Mouse (Mus musculus) forebrain, embryonic 16.5 days (tissue): ENCODE data around the gene Znfx1. TPM values are rescaled to one million over a fixed set of nuclear protein-coding genes. Genes with fewer than 3 reads are reported as not detected.

Source experiments
- ATAC-seq: fragments of 200-750 bp; cut with Nextera tagmentation; 2 replicates; pipeline ENCODE4 v1.8.0; 2017; ENCODE audit warnings: mild to moderate bottlenecking, moderate library complexity
- H3K27ac ChIP-seq: fragments of 300-500 bp; sonication (generic); 2 replicates; pipeline ENCODE4 v1.5.1; 2014; ENCODE audit warnings: low read length, control low read depth
- H3K27me3 ChIP-seq: fragments of 300-500 bp; sonication (generic); replicated peaks from 2 replicates; pipeline ENCODE4 v1.6.1; 2014; ENCODE audit warnings: low read length; ENCODE audit not compliant: control insufficient read depth, insufficient read depth
- H3K36me3 ChIP-seq: fragments of 300-500 bp; sonication (generic); 2 replicates; pipeline ENCODE4 v1.6.1; 2014; ENCODE audit not compliant: control insufficient read depth, insufficient read depth
- H3K4me1 ChIP-seq: fragments of 300-500 bp; sonication (generic); replicated peaks from 2 replicates; pipeline ENCODE4 v1.6.1; 2014; ENCODE audit warnings: low read length; ENCODE audit not compliant: control insufficient read depth, insufficient read depth
- H3K4me2 ChIP-seq: fragments of 300-500 bp; sonication (generic); 2 replicates; pipeline ENCODE4 v1.6.1; 2014; ENCODE audit warnings: mild to moderate bottlenecking, low read length, control low read depth
- H3K4me3 ChIP-seq: fragments of 300-500 bp; sonication (generic); replicated peaks from 2 replicates; pipeline ENCODE4 v1.5.1; 2014; ENCODE audit warnings: mild to moderate bottlenecking, low read length, control low read depth
- H3K9ac ChIP-seq: fragments of 300-500 bp; sonication (generic); replicated peaks from 2 replicates; pipeline ENCODE4 v1.6.1; 2014; ENCODE audit warnings: low read depth, low read length, control low read depth
- H3K9me3 ChIP-seq: fragments of 300-500 bp; sonication (generic); 2 replicates; pipeline ENCODE4 v1.6.1; 2016; ENCODE audit warnings: low read length; ENCODE audit not compliant: control insufficient read depth
- WGBS: fragments of 180-500 bp; shearing (Covaris S2); extraction: QIAGEN DNeasy Blood & Tissue Kit; methylation state at CpG from one replicate; pipeline ENCODE4 v1.1.7; 2014; 5-methylcytosine and 5-hydroxymethylcytosine counted together
- polyA plus RNA-seq: library from polyadenylated mRNA; unstranded; fragments of >200 nt; fragmentation: Nextera tagmentation; extraction: Ambion mirVana; gene quantifications from 2 replicates; pipeline ENCODE4 v1.2.1, GENCODE M21; 2015

The Znfx1 gene
- 8.9 and 9.0 TPM in 2 replicates for polyA plus RNA-seq

- ATAC-seq = peak; percentile 93
- WGBS = under 1% methylated on average over 56 of the region's 57 CpGs
- H3K9ac ChIP-seq = peak within 1 kb of the TSS; percentile 96
Measured at GRCm38 (mm10) chr2:167062965-167063880, at the start of gene Znfx1. Gene Znfx1, minus strand, starts transcription at chr2:167063015.

DNA sequence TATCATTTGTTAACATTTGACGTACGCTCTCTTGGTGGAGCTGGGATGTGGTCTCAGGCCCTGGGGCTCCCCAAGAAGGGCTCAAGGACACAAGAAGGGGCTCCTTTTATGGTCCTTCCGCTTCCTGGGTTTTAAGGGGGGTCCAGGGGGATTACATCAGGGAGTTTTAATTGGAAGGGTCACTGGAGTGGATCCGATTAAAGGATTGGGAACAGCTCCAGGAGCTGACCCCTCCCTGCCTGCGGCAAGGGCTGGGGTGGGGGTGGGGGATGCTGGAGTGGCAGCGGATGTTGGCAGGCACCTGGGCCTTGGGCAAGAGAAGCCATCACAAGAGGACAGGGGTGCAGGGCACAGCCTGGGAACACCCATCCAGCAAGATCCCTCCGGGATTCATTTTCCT is 49.4 kb upstream of the Znfx1 start:
- H3K9me3 ChIP-seq = no peaks in the 10 kb centered on the region
- H3K4me3 ChIP-seq = no peak overlapping the region
- H3K4me2 ChIP-seq = no peak overlapping the region
- H3K27me3 ChIP-seq = no peaks in the 10 kb centered on the region
- peak; percentile 40; the same call in 1 of the 2 replicates for ATAC-seq
- 10% methylated on average over 7 of the region's 7 CpGs for WGBS
- H3K36me3 ChIP-seq = no peaks in the 10 kb centered on the region
- H3K9ac ChIP-seq = 0 out of 2 replicates have a peak overlapping the region, but pooled peaks have one; percentile 38
- no peak overlapping the region for H3K27ac ChIP-seq
- H3K4me1 ChIP-seq = peaks cover 7% of the 10 kb centered on the region

More at GRCm38 (mm10) chr2:167062965-167063880, at the start of gene Znfx1:
- no peaks in the 10 kb centered on the region for H3K27me3 ChIP-seq
- H3K4me3 ChIP-seq = peak within 1 kb of the TSS; percentile 61
- peak within 1 kb of the TSS; percentile 74 for H3K4me2 ChIP-seq
- H3K4me1 ChIP-seq = peaks cover 31% of the 10 kb centered on the region
- H3K9me3 ChIP-seq = no peaks in the 10 kb centered on the region
- peak within 1 kb of the TSS; percentile 88 for H3K27ac ChIP-seq
- peaks cover 12% of the 10 kb centered on the region for H3K36me3 ChIP-seq

DNA sequence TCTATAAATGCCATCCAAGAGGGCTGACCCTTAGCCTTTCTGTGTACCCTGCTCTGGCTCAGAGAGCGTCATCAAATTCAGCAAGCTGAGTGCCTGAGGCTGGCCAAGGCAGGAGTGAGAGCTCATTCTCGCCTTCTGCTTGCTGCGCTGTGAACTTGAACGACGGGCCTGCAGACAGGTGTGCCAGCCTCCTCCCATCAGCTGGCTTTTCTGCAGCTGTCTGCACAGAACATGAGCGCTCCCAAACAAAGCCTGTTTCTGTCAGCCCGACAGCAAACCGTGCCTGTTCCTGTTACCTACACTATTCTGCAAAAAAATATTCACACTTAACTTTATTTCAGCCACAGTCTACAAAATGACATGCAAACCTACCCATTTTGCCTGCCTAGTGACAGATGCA is 46.7 kb upstream of the Znfx1 start:
- 80% methylated on average over 8 of the region's 8 CpGs for WGBS
- H3K36me3 ChIP-seq = no peaks in the 10 kb centered on the region
- ATAC-seq = no peak
- no peaks in the 10 kb centered on the region for H3K27me3 ChIP-seq
- no peak overlapping the region for H3K4me3 ChIP-seq
- no peak overlapping the region for H3K9ac ChIP-seq
- H3K27ac ChIP-seq = no peak overlapping the region
- no peak overlapping the region for H3K4me2 ChIP-seq
- H3K9me3 ChIP-seq = no peaks in the 10 kb centered on the region
- peaks cover 7% of the 10 kb centered on the region for H3K4me1 ChIP-seq

DNA sequence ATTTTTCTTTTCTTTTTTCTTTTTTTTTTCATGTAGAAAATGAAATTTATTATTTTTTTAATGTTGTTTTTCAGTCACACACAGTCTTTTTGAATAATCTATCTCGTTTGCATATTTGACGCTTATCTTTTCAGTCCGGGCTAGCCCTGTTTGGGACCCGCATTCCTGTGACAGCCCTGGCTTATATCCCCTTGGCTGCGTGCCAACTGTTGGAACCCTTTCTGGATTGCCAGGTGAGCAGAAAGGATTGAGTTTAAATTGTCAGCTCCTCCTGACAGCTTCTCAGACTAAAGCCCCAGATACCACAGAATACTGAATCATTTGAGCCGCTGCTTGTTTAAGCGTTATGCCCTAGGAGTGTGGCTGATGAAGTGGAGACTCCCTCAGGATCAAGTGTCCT is 40.7 kb upstream of the Znfx1 start:
- H3K4me2 ChIP-seq = no peak overlapping the region
- ATAC-seq = no peak
- no peaks in the 10 kb centered on the region for H3K9me3 ChIP-seq
- H3K27me3 ChIP-seq = no peaks in the 10 kb centered on the region
- H3K4me3 ChIP-seq = no peak overlapping the region
- no peaks in the 10 kb centered on the region; the same call in 1 of the 2 replicates for H3K4me1 ChIP-seq
- H3K36me3 ChIP-seq = no peaks in the 10 kb centered on the region
- no peak overlapping the region for H3K9ac ChIP-seq
- 41% methylated on average over 7 of the region's 7 CpGs for WGBS
- no peak overlapping the region for H3K27ac ChIP-seq

DNA sequence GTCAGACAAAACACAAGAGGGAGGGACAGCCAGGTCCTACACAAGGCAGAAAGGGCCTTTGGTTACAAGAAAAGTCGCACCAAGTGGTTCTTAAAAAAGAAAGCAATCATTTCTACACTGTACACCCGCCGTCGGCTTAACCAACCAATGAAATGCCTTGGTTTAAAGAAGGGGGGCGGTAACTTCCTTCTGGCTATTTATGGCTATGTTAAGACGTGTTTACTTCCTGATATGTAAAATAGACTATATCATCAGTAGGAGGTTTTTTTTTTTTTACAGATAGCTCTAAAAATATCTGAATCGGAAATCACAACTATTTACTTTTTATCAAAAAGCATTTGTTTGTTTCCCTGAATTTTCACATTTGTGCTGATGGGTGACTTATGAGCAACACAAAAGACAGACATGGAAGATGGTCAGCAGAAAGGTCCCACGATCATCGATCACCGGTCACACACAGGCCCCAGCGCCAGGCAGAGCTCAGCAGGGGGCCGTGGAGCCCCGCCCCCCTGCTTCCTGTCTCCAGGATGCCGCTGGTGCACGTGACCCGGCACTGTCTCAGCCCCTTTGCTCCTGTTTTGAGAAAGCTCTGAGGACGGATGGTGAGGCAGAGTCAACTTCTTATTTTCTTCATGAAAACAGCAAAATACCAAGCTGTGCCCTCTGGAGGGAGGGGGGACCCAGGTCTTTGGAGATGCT is 39.1 kb upstream of the Znfx1 start:
- H3K36me3 ChIP-seq = no peaks in the 10 kb centered on the region
- no peak overlapping the region for H3K4me2 ChIP-seq
- H3K9ac ChIP-seq = no peak overlapping the region
- ATAC-seq = no peak
- no peak overlapping the region for H3K27ac ChIP-seq
- H3K4me3 ChIP-seq = no peak overlapping the region
- no peaks in the 10 kb centered on the region for H3K9me3 ChIP-seq
- 84% methylated on average over 17 of the region's 17 CpGs for WGBS
- no peaks in the 10 kb centered on the region; the same call in 1 of the 2 replicates for H3K4me1 ChIP-seq
- no peaks in the 10 kb centered on the region for H3K27me3 ChIP-seq

- no peak for ATAC-seq
- no peaks in the 10 kb centered on the region for H3K36me3 ChIP-seq
- H3K27me3 ChIP-seq = no peaks in the 10 kb centered on the region
- H3K4me3 ChIP-seq = no peak overlapping the region
- 87% methylated on average over 4 of the region's 4 CpGs for WGBS
- no peaks in the 10 kb centered on the region for H3K9me3 ChIP-seq
- H3K4me1 ChIP-seq = 0 out of 2 replicates have a peak, but pooled peaks cover 2% of the 10 kb centered on the region
- no peak overlapping the region for H3K9ac ChIP-seq
- no peak overlapping the region for H3K4me2 ChIP-seq
- no peak overlapping the region for H3K27ac ChIP-seq
Measured at GRCm38 (mm10) chr2:167094688-167095087, 31.9 kb upstream of the Znfx1 start.

DNA sequence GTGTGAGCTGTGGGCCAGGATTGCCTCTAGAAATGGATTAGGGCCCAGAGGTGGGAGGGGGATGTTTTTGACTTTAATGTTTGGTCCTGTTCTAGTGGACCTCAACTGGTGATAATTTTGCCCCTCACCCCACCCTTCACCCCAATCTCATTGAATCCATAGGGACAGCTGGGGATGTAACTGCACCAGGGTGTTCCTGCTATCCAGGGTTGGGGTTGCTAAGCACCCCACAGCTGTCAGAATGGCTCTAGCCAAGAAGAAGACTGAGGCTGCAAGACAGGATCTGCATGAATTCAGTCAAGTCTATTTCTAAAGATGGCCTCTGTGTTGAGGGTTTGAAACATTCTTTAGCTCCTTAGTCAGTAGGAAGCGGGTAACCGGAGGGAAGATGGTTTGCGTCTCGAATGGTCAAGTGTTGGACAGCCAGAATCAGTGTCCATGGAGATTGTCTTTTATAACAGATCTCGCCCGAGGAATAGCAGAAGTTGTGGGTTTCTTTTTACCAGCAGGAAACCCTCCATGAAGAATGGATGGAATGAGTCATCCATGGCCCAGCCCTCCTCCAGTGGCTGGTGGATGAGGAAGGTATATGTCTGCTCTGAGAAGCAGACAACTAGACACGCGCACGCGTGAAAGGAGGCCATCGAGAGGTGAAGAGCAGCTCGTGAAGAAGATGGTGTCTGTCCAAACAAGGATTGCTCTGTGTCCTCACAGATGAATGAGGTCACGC is 30.5 kb upstream of the Znfx1 start:
- ATAC-seq = no peak
- Histone ChIP-seq H3K4me3 (no peak overlapping the region), H3K27ac (no peak overlapping the region), H3K9ac (no peak overlapping the region), H3K9me3 (no peaks in the 10 kb centered on the region), H3K27me3 (no peaks in the 10 kb centered on the region), H3K36me3 (no peaks in the 10 kb centered on the region), H3K4me1 (0 out of 2 replicates have a peak, but pooled peaks cover 2% of the 10 kb centered on the region), H3K4me2 (no peak overlapping the region)
- 92% methylated on average over 13 of the region's 13 CpGs for WGBS

DNA sequence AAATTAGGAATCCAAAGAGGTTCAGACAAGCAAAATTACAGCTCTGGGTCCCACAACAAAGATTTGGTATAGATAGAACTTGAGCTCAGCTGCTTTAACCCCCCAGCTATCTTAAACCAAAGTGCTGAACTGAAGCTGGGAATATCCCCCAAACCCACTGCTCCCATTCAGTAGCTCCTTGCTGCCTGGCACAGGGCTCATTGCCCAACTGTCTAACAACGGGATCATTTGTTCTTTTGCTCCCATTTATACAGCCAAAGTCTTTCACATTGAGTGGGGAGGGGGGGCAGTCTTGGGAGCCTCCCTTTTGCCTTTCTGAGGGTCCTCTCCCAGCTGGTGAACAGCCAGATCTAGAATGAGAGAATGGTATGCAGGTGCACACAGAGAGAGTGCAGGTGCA is 27.5 kb upstream of the Znfx1 start:
- ATAC-seq = no peak
- no peak overlapping the region for H3K27ac ChIP-seq
- H3K9ac ChIP-seq = no peak overlapping the region
- no peaks in the 10 kb centered on the region for H3K27me3 ChIP-seq
- WGBS = 5% methylated on average over 1 of the region's 1 CpGs
- H3K36me3 ChIP-seq = no peaks in the 10 kb centered on the region
- H3K9me3 ChIP-seq = no peaks in the 10 kb centered on the region
- H3K4me3 ChIP-seq = no peak overlapping the region
- H3K4me1 ChIP-seq = 0 out of 2 replicates have a peak, but pooled peaks cover 2% of the 10 kb centered on the region
- H3K4me2 ChIP-seq = no peak overlapping the region

DNA sequence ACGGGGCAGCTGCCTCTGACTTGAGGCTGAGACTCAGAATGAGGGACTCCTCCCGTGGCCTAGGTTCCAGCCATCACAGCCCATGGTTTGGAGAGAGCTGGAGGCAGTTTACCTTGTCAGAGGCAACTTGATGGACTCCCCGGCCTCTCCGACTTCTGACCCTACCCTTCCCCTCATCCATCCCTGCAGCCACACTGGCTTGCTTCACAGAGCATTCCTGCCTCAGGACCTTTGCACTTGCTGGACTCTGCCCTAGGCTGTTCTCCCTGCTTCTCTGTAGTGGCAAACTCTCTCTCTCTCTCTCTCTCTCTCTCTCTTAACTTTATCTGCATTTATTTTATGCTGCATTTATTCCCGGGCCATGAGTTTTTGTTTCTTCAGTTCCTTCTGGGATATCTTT is 24.0 kb upstream of the Znfx1 start:
- Histone ChIP-seq H3K36me3 (no peaks in the 10 kb centered on the region), H3K4me3 (no peak overlapping the region), H3K4me2 (no peak overlapping the region), H3K27ac (no peak overlapping the region), H3K27me3 (no peaks in the 10 kb centered on the region), H3K9ac (no peak overlapping the region), H3K9me3 (no peaks in the 10 kb centered on the region), H3K4me1 (peaks cover 3% of the 10 kb centered on the region; the same call in 1 of the 2 replicates)
- WGBS = 87% methylated on average over 5 of the region's 5 CpGs
- no peak for ATAC-seq
